In genomic region chr8:126971314-126971664, GRCm38 (mm10) we compare ENCODE assay signal across 7 mouse cellular contexts. TPM values are rescaled to one million over a fixed set of nuclear protein-coding genes. Genes with fewer than 3 reads are reported as not detected.
A peak's percentile ranks its signal among the peaks of the same experiment; 100 is the strongest.
DNase-seq lines count a peak whose midpoint lies in the region; ATAC-seq and TF ChIP-seq lines count a peak whose summit lies in the region.

No protein-coding gene starts in this region.

- no peak for DNase-seq in lung, postnatal 25 days (ENCODE audit: low spot score)
- no peak for DNase-seq in cerebellum, postnatal 4 days (ENCODE audit: low spot score in 2 of 2)
- no peak for DNase-seq in retina, postnatal 1 day

- no peak for TF ChIP-seq CTCF in intestine, postnatal 0 days (IDR thresholded peaks at IDR 0.05; ENCODE audit: low read depth)
- TF ChIP-seq CTCF in olfactory bulb, adult 2 months (IDR thresholded peaks at IDR 0.05; ENCODE audit: insufficient read depth, low read depth, low read length) = no peak

- peak overlapping the region; percentile 94 for H3K4me2 ChIP-seq in lung, embryonic 15.5 days
- peak overlapping the region; percentile 90 for H3K4me2 ChIP-seq in embryonic facial prominence, embryonic 15.5 days (replicated peaks)
- peak overlapping the region; percentile 86 for H3K4me2 ChIP-seq in intestine, postnatal 0 days (replicated peaks; ENCODE audit: low read depth)

- H3K4me1 ChIP-seq in lung, embryonic 15.5 days = peaks cover 5% of the 10 kb centered on the region
- H3K4me1 ChIP-seq in embryonic facial prominence, embryonic 15.5 days = peaks cover 9% of the 10 kb centered on the region
- 0 out of 2 replicates have a peak, but pooled peaks cover 4% of the 10 kb centered on the region for H3K4me1 ChIP-seq in intestine, postnatal 0 days (replicated peaks; ENCODE audit: control insufficient read depth, insufficient read depth, low read length)
- H3K4me1 ChIP-seq in olfactory bulb, adult 2 months (ENCODE audit: control insufficient read depth, insufficient read depth, low read length) = peaks cover 4% of the 10 kb centered on the region; the same call in 1 of the 2 replicates

- no peaks in the 10 kb centered on the region for H3K9me3 ChIP-seq in lung, embryonic 15.5 days
- H3K9me3 ChIP-seq in embryonic facial prominence, embryonic 15.5 days (replicated peaks) = no peaks in the 10 kb centered on the region
- H3K9me3 ChIP-seq in intestine, postnatal 0 days (ENCODE audit: control insufficient read depth) = no peaks in the 10 kb centered on the region

- H3K27me3 ChIP-seq in lung, embryonic 15.5 days = 0 out of 2 replicates have a peak, but pooled peaks cover under 1% of the 10 kb centered on the region
- no peaks in the 10 kb centered on the region; the same call in 1 of the 2 replicates for H3K27me3 ChIP-seq in embryonic facial prominence, embryonic 15.5 days
- H3K27me3 ChIP-seq in intestine, postnatal 0 days (replicated peaks; ENCODE audit: control insufficient read depth, insufficient read depth, low read length) = no peaks in the 10 kb centered on the region

- H3K4me3 ChIP-seq in lung, embryonic 15.5 days = peak overlapping the region; percentile 95
- peak overlapping the region; percentile 77 for H3K4me3 ChIP-seq in embryonic facial prominence, embryonic 15.5 days (replicated peaks)
- peak overlapping the region; percentile 95 for H3K4me3 ChIP-seq in intestine, postnatal 0 days (ENCODE audit: low read depth, low read length)
- H3K4me3 ChIP-seq in olfactory bulb, adult 2 months (ENCODE audit: insufficient read depth, low read depth, low read length) = peak overlapping the region; percentile 88

- H3K27ac ChIP-seq in lung, embryonic 15.5 days = peak overlapping the region; percentile 63
- peak overlapping the region; percentile 83 for H3K27ac ChIP-seq in embryonic facial prominence, embryonic 15.5 days (replicated peaks)
- peak overlapping the region; percentile 68; the same call in 1 of the 2 replicates for H3K27ac ChIP-seq in intestine, postnatal 0 days (ENCODE audit: low read depth, low read length)
- H3K27ac ChIP-seq in olfactory bulb, adult 2 months (ENCODE audit: insufficient read depth, low read depth, low read length) = peak overlapping the region; percentile 39; the same call in 1 of the 2 replicates

- TF ChIP-seq POLR2A in olfactory bulb, adult 2 months (IDR thresholded peaks at IDR 0.05; ENCODE audit: insufficient read depth, low read depth, low read length) = no peak

- ATAC-seq in lung, embryonic 15.5 days (ENCODE audit: borderline replicate concordance, extremely low read depth, low FRiP score, low TSS enrichment) = peak; percentile 35
- no peak for ATAC-seq in embryonic facial prominence, embryonic 15.5 days (ENCODE audit: insufficient number of reproducible peaks, low FRiP score, low TSS enrichment, low read depth)
- no peak for ATAC-seq in intestine, postnatal 0 days

- peaks cover 25% of the 10 kb centered on the region for H3K36me3 ChIP-seq in lung, embryonic 15.5 days
- peaks cover 25% of the 10 kb centered on the region for H3K36me3 ChIP-seq in embryonic facial prominence, embryonic 15.5 days
- H3K36me3 ChIP-seq in intestine, postnatal 0 days (ENCODE audit: control insufficient read depth, insufficient read depth) = peaks cover 28% of the 10 kb centered on the region

- WGBS in lung, embryonic 15.5 days = 9% methylated on average over 13 of the region's 13 CpGs
- 8% methylated on average over 13 of the region's 13 CpGs for WGBS in embryonic facial prominence, embryonic 15.5 days
- WGBS in intestine, postnatal 0 days = 9% methylated on average over 13 of the region's 13 CpGs
- WGBS in olfactory bulb, adult 2 months = 6% methylated on average over 13 of the region's 13 CpGs

- peak overlapping the region; percentile 65 for H3K9ac ChIP-seq in lung, embryonic 15.5 days
- peak overlapping the region; percentile 57 for H3K9ac ChIP-seq in embryonic facial prominence, embryonic 15.5 days
- H3K9ac ChIP-seq in intestine, postnatal 0 days (ENCODE audit: low read depth, low read length) = peak overlapping the region; percentile 83

RNA-seq across cellular contexts. Expression of gene Rbm34, which starts 0.4 kb away (rescaled TPM):
- 22.7 and 23.2 TPM in 2 replicates for polyA plus RNA-seq in lung, embryonic 15.5 days (2015; fragmentation: Nextera tagmentation; extraction: Ambion mirVana)
- 23.1 and 23.7 TPM in 2 replicates for polyA plus RNA-seq in embryonic facial prominence, embryonic 15.5 days (2015; fragmentation: Nextera tagmentation; extraction: Ambion mirVana)
- polyA plus RNA-seq in intestine, postnatal 0 days (2015; fragmentation: Nextera tagmentation; extraction: Ambion mirVana) = 25.3 and 29.1 TPM in 2 replicates
- not detected in 2 replicates for polyA plus RNA-seq in olfactory bulb, adult 2 months (2012; ENCODE audit: insufficient read depth, insufficient read length, low replicate concordance, missing spikeins)

RNA-seq across cellular contexts. Expression of gene Tomm20, which starts 25.6 kb away (rescaled TPM):
- 208 TPM in 2 replicates for polyA plus RNA-seq in lung, embryonic 15.5 days (2015; fragmentation: Nextera tagmentation; extraction: Ambion mirVana)
- 185 and 193 TPM in 2 replicates for polyA plus RNA-seq in embryonic facial prominence, embryonic 15.5 days (2015; fragmentation: Nextera tagmentation; extraction: Ambion mirVana)
- polyA plus RNA-seq in intestine, postnatal 0 days (2015; fragmentation: Nextera tagmentation; extraction: Ambion mirVana) = 278 and 296 TPM in 2 replicates
- 518 TPM in 1 of 2 replicates, not detected in the other for polyA plus RNA-seq in olfactory bulb, adult 2 months (2012; ENCODE audit: insufficient read depth, insufficient read length, low replicate concordance, missing spikeins)

Comparison
In these comparisons a context has a peak if more than half of its experiments do, and no peak if none do; other contexts are left out.
1. RNA of gene Rbm34, which starts 0.4 kb away (polyA plus RNA-seq): 25.3 to 29.1 TPM in intestine, postnatal 0 days, 23.1 to 23.7 TPM in embryonic facial prominence, embryonic 15.5 days and 22.7 to 23.2 TPM in lung, embryonic 15.5 days; not detected in olfactory bulb, adult 2 months; every median in the first group is over 10 times any median in the second.
2. Peak in every context shown above with its lines, with median percentiles within 50 percentile points of each other: H3K27ac ChIP-seq, H3K4me2 ChIP-seq, H3K4me3 ChIP-seq and H3K9ac ChIP-seq.